Mouse (Mus musculus) brain, embryonic 14.5 days (tissue): ENCODE measurements around the gene Cenpa. TPM values are rescaled to one million over a fixed set of nuclear protein-coding genes. Genes with fewer than 3 reads are reported as not detected.

Source experiments
- DNase-seq: peaks from one replicate; pipeline ENCODE4 v3.0.0-alpha.2; 2011; ENCODE audit warnings: low read depth
- CTCF ChIP-seq: fragments of 200-500 bp; IDR thresholded peaks from 2 replicates; pipeline ENCODE4 v1.5.1; 2012; ENCODE audit warnings: inconsistent platforms, mild to moderate bottlenecking, moderate library complexity, borderline replicate concordance; ENCODE audit not compliant: insufficient read depth, insufficient read length; ENCODE audit errors: extremely low read depth
- POLR2A ChIP-seq: fragments of 200-500 bp; IDR thresholded peaks from 2 replicates; pipeline ENCODE4 v1.6.1; 2012; ENCODE audit warnings: mild to moderate bottlenecking, inconsistent platforms, borderline replicate concordance; ENCODE audit not compliant: poor library complexity, insufficient read depth, insufficient read length, severe bottlenecking; ENCODE audit errors: extremely low read depth
- polyA plus RNA-seq: library from polyadenylated mRNA; depleted of rRNA; stranded (reverse); fragments of >200 nt; gene quantifications from 2 replicates; pipeline ENCODE4 v1.2.3, GENCODE M21; 2012

The Cenpa gene
- polyA plus RNA-seq, 1 experiment: 55.9 TPM

DNA sequence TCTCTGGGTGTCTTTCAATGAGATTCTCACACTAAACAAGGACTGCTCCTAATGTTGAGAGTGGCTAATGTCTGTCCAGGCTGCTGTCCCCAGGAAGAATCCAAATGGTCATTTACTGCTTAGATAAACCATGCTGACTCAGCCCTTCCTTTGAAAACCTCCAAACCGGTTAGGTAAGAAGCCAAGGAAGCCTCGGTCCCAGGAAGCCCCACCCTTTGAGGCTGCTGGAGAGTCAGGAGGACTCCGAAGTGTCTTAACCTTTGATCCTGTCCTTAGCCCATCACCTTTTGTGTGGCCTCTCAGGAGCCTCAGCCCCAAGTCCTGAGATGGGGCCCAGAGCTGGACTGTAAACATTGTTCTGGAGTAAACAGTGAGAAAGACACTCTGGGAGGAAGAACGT, 17.0 kb upstream of the Cenpa start:
- TF ChIP-seq CTCF (no peak), POLR2A (no peak)
- no peak for DNase-seq

DNA sequence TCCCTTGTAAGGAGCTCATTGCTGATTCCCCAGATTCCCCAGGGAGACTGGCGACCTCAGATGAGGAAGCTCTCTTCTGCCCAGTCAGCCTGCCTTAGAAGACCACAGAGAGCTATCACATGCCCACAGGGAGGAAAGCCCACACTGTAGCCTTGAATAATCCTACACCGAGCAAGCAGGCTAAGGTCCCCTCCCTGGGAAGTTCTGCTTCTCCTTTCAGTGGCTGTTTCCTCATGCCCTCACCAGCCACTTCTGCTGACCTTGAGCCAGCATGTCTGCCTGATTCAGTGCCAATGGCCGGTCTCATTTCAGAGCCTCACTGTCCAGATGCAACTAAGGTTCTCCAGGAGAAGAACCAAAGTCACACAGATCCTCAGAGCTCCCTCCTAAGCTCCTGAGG, 15.8 kb upstream of the Cenpa start:
- DNase-seq: no peak
- TF ChIP-seq CTCF: no peak
- no peak for TF ChIP-seq POLR2A

DNA sequence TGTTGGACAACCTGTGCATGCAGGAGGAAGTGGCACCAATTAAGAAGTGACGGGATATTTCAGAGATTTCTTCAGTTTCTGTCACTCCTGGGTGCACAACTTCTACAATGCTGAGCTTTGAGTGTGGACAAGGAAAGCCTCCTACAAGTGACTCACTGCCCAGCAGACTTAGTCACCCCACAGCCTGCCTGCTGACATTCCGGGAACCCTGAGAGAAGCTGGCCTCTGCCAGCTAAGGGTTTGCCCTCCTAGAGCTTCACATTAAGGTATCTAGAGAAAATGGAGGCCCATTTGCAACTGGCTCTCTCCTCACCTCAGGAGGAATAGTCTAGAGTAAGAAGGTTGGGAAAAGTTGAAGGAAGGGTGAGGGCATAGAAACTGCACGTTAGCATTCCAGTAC, 15.0 kb upstream of the Cenpa start:
- TF ChIP-seq CTCF (no peak), POLR2A (no peak)
- DNase-seq: no peak

DNA sequence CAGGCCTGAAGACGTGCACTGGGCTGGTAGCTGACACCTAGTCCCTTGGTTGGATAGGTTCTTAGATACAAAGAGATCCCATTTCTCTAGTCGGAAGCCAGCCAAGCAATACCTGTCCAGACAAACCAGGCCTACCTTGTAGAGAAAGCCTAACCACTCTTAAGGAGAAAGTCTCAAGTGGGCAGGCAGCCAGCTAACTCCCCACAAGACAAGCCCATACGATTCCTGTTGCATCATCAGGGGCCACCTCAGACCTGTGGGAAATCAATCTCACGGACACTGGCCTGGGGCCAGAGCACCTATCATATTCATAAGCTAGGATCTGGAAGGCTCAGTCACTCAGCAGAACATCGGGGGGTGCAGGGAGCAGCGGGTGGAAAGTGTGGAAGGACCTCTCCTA, 13.3 kb upstream of the Cenpa start:
- DNase-seq: no peak
- TF ChIP-seq CTCF (no peak), POLR2A (no peak)

DNA sequence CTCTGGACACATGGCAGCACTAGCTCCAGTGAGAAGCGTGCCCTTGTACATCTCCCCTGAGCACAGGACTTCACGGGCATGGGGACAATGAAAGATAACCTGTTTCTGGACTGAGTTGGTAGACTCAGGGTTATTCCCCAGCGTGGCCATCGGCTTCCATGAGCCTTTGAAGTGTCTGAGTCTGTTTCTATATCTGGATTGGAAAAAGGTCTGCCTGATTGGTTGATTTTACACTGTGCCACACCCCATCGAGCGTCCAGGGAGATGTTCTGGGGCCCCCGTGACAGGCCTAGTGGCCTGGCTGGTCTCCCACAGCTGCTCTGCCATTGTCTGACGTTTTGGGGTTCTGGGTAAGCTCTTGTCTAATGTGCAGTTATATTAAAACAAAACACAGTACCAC, 11.5 kb upstream of the Cenpa start:
- no peak for TF ChIP-seq POLR2A
- no peak for DNase-seq

DNA sequence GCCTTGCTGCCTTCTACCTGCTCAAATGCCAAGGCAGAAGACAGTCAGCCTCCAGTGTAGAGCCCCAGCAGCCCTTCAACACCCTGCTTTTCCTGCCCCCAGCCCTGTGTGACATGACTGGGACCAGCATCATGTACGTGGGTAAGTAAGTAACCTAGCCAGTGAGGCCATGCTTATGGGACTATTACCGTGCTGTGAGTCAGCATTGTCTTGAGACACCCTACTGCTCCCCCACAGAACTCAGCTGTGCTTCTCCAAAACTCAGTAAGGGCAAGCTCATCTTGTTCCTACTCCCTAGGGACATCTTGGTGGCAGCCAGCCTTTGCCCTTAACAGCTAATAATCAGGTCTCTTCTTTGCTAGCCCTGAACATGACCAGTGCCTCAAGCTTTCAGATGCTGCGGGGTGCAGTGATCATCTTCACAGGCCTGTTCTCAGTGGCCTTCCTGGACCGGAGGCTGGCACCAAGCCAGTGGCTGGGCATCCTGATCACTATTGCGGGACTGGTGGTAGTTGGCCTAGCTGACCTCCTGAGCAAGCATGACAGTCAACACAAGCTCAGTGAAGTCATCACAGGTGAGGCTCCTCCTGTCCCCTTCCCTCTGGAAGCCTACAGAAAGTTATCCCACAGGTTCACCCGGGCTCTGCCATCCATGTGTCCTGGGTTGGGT, 10.9 kb upstream of the Cenpa start:
- DNase-seq: no peak
- TF ChIP-seq POLR2A (no peak), CTCF (no peak)

DNA sequence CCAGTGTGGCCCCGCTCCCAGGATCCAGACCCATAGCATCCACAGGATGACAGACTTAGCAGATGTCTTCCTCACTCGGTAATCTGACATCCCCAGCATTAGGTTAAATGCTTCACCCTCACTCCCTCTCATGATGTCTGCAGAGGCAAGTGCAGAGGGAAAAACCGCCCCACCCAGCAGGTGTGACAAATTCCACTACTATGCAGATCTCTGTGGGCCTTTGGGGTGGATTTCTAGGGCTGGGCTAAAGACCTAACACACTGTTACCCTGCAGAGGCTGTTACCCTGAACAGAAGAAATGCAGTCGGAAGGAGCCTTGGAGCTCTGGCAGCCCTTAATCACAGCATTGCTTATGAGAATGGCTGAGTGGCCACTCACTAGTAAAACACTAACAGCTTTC, 7.5 kb upstream of the Cenpa start:
- DNase-seq: no peak
- TF ChIP-seq CTCF: no peak
- no peak for TF ChIP-seq POLR2A

DNA sequence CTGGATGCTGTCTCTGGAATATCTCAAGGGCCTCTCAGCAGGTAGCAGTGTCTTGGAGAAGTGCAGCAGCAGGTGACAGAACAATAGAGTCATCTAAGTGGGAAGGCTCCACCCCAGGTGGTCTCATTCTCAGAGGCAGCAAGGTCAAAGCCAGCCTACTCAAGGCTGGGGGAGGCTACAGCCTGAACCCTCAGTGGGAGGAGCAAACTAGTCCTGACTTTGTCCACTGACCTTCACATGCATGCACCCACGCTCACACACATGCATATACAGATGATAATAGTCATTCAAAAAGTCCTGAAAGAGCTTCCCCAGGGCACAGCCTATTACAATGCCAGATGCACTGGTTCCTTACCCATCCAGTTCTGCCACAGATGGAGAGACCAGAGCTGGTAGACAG, 6.3 kb upstream of the Cenpa start:
- TF ChIP-seq POLR2A (no peak), CTCF (no peak)

DNA sequence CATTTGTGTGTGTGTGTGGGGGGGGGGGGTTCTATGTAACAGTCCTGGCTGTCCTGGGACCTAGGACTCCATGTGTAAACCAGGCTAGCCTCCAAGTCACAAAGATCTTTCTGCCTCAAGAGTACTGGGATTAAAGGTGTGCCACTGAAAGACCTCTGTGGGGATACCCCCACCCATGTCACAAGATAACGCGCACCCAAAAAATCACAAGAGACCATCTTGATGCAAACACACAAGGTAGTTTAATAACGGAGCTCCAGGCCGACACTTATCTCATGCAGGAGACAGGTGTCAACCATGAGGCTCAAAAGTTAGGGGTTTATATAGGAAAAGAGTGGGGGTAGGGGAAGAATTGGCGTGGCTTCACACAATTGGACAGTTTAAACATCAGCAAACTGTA, 5.8 kb upstream of the Cenpa start:
- no peak for DNase-seq
- TF ChIP-seq POLR2A (no peak), CTCF (no peak)

More for the DNA sequence above, 6.3 kb upstream of the Cenpa start:
- DNase-seq: no peak

DNA sequence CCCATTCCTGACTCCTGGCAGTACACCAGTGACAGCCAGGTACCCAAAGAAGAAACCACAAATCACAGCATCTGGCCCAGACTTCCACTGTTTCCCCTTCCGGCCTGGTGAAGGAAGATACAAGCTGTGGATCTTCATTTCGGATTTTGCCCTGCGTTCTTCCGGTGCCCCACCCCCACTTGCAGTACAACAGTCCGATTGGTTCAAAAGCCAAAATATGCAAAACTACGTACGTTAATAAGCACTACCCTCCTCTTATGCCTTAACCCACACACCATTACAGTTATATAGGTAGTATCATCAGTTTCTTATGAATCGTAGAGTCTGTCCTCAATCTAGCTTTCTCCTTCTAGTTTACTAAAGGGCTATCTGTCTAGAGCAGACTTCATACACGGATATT, 1.2 kb upstream of the Cenpa start:
- DNase-seq: no peak
- TF ChIP-seq CTCF (no peak), POLR2A (no peak)

DNA sequence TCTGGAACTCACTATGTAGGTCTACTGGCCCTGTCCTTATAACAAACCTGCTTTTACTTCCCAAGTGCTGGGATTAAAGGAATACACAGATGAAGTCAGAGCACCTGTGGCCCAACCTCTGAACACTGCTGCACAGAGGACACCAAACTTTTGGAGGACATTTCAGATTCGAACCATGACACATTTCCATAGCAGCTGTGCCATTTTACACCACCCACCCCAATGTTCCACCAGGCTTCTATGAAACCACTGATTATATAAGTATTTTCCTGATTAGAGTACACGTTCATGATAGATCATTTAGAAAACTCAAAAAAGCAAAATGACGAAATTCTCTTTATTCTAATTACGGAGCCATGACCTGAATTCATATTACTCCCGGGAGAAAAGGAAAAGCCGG, 609 bp upstream of the Cenpa start:
- DNase-seq: no peak
- TF ChIP-seq POLR2A (no peak), CTCF (no peak)

DNA sequence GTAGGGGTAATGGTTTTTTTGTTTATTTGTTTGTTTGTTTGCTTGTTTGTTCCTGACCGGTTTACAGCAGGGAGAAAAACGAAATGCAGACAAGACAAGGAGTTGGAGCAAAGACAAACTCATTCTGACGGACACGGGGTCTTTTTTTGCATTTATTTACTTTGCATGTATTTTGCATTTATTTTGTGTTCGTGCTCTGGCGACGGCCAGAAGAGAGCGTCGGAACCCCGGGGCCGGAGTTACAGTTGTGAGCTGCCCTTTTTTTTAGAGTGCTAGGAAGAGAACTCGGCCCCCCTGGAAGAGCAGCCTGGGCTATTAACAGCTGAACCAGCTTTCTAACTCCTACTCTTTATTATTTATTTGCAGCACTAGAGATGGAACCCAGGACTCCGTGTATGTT, 638 bp downstream of the Cenpa start:
- TF ChIP-seq CTCF (no peak), POLR2A (no peak)
- no peak for DNase-seq

DNA sequence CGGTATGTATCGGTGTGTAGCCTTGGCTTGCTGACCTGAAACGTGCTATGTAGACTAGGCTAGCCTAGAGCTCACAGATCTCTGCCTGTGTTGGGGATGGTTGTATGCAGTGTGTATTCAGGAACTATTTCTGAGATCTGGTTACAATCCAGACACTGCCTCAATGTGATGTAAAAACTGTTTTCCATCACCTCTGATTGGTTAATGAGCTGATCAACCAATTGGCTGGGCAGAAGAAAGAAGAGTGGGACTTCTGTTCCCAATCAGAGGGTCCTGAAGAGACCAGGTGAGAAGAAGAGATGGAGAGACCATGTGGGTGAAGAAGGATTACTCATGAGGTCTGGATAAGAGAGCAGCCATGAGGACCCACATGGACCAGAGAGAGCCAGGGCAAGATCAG, 1.1 kb downstream of the Cenpa start:
- TF ChIP-seq POLR2A (no peak), CTCF (no peak)
- no peak for DNase-seq
